Mouse (Mus musculus): Measurements from ENCODE around the gene Dars2. TPM values are rescaled to one million over a fixed set of nuclear protein-coding genes. Genes with fewer than 3 reads are reported as not detected.

Dars2 gene
- polyA plus RNA-seq, 2 experiments, result 18.2 to 37.2 TPM

- WGBS (ENCODE audit: insufficient replicate concordance), result 94% methylated on average over 1 of the region's 1 CpGs
- TF ChIP-seq EP300 (IDR thresholded peaks at IDR 0.05; ENCODE audit: low read depth), result no peak
- TF ChIP-seq CTCF (IDR thresholded peaks at IDR 0.05; ENCODE audit: low read depth), result no peak
- no peak overlapping the region for H3K9ac ChIP-seq (replicated peaks)
These were observed 13.3 kb downstream of the Dars2 start for GRCm38 (mm10) chr1:161057164-161057563.

DNA sequence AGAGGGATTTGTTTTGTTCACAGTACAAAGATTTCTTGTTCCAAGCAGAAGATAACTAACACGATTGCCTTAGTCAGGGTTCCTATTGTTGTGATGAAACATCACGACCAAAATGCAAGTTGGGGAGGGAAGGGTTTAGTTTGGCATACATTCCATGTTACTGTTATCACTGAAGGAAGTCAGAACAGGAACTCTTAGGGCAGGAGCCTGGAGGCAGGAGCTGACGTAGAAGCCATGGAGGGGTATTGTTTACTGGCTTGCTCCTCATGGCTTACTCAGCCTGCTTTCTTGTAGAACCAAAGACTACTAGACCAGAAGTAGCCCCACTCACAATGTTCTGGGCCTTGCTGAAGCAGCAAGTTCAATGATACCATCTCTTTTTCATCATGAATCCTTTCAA lies 23.5 kb downstream of the Dars2 start:
- Histone ChIP-seq H3K4me3 (ENCODE audit: insufficient read depth in 1 of 2, low read depth in 2 of 2, low read length in 2 of 2) (no peak overlapping the region), H3K4me2 (ENCODE audit: low read depth) (no peak overlapping the region), H3K36me3 (replicated peaks; ENCODE audit: control insufficient read depth, insufficient read depth, low read depth) (peaks cover 16% of the 10 kb centered on the region), H3K9me3 (ENCODE audit: control insufficient read depth, low read length) (no peaks in the 10 kb centered on the region), H3K27me3 (ENCODE audit: control insufficient read depth, insufficient read depth, low read length) (no peaks in the 10 kb centered on the region), H3K9ac (replicated peaks) (no peak overlapping the region), H3K27ac (no peak overlapping the region), H3K4me1 (replicated peaks; ENCODE audit: control insufficient read depth in 2 of 2, insufficient read depth in 2 of 2, low read length in 1 of 2) (no peaks in the 10 kb centered on the region)
- WGBS (ENCODE audit: insufficient replicate concordance), result 73% methylated on average over 3 of the region's 3 CpGs
- no peak for TF ChIP-seq EP300 (IDR thresholded peaks at IDR 0.05; ENCODE audit: low read depth)
- TF ChIP-seq CTCF (IDR thresholded peaks at IDR 0.05; ENCODE audit: low read depth), result no peak
- ATAC-seq (ENCODE audit: insufficient read depth), result no peak
- no peak for DNase-seq (ENCODE audit: low read depth in 3 of 3, low spot score in 3 of 3)

More at GRCm38 (mm10) chr1:161057164-161057563, 13.3 kb downstream of the Dars2 start:
- Histone ChIP-seq H3K4me1 (replicated peaks; ENCODE audit: control insufficient read depth in 2 of 2, insufficient read depth in 2 of 2, low read length in 1 of 2) (no peaks in the 10 kb centered on the region), H3K27ac (no peak overlapping the region), H3K4me3 (ENCODE audit: insufficient read depth in 1 of 2, low read depth in 2 of 2, low read length in 2 of 2) (no peak overlapping the region), H3K36me3 (replicated peaks; ENCODE audit: control insufficient read depth, insufficient read depth, low read depth) (peaks cover 6% of the 10 kb centered on the region), H3K4me2 (ENCODE audit: low read depth) (no peak overlapping the region), H3K27me3 (ENCODE audit: control insufficient read depth, insufficient read depth, low read length) (no peaks in the 10 kb centered on the region), H3K9me3 (ENCODE audit: control insufficient read depth, low read length) (no peaks in the 10 kb centered on the region)
- DNase-seq (ENCODE audit: low read depth in 3 of 3, low spot score in 3 of 3), result no peak
- ATAC-seq (ENCODE audit: insufficient read depth), result no peak

DNA sequence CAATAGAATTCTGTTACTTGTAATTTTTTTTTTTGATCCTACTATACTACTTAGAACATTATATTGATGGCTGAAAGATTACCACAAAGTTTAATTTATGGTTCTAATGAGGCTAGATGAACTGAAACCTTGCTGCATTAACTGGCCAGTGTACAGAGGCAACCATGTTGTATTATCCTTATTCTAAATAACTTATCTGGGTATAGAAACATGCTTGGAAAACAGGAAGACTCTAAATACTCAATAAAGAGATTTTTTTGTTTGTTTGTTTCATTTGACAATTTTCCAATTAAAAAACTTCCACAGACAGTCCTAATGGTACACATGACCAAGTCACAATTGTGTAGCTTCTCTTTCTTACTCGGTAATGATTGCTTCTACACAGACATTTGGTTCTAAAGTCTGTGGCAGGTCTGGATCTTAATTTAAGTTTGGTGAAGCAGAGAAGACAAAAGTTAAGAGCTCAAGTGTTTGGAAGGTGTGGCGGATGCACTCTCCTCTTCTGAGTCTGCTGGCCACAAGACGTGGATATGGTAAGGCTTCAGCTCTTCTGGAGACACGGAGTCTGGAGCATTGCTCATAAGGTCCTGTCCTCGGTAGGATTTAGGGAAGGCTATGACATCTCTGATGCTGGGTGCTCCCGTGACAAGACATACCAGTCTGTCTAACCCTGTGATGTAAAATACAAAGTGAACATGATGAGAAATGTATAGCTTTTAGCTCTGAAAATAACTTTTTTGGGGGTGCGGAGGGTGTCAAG lies 29.0 kb downstream of the Dars2 start:
- WGBS (ENCODE audit: insufficient replicate concordance), result 82% methylated on average over 7 of the region's 7 CpGs
- Histone ChIP-seq H3K4me3 (ENCODE audit: insufficient read depth in 1 of 2, low read depth in 2 of 2, low read length in 2 of 2) (no peak overlapping the region), H3K4me1 (replicated peaks; ENCODE audit: control insufficient read depth in 2 of 2, insufficient read depth in 2 of 2, low read length in 1 of 2) (peaks cover 0 to 2% of the 10 kb centered on the region in 2 experiments; a peak in 1 of 4 replicates), H3K4me2 (ENCODE audit: low read depth) (no peak overlapping the region), H3K9me3 (ENCODE audit: control insufficient read depth, low read length) (no peaks in the 10 kb centered on the region), H3K27ac (no peak overlapping the region; the same call in 1 of the 2 replicates), H3K36me3 (replicated peaks; ENCODE audit: control insufficient read depth, insufficient read depth, low read depth) (peaks cover 40% of the 10 kb centered on the region), H3K27me3 (ENCODE audit: control insufficient read depth, insufficient read depth, low read length) (no peaks in the 10 kb centered on the region), H3K9ac (replicated peaks) (no peak overlapping the region)
- ATAC-seq (ENCODE audit: insufficient read depth), result no peak
- DNase-seq (ENCODE audit: low read depth in 3 of 3, low spot score in 3 of 3), result no peak
- TF ChIP-seq CTCF (IDR thresholded peaks at IDR 0.05; ENCODE audit: low read depth) (no peak), EP300 (IDR thresholded peaks at IDR 0.05; ENCODE audit: low read depth) (no peak)

DNA sequence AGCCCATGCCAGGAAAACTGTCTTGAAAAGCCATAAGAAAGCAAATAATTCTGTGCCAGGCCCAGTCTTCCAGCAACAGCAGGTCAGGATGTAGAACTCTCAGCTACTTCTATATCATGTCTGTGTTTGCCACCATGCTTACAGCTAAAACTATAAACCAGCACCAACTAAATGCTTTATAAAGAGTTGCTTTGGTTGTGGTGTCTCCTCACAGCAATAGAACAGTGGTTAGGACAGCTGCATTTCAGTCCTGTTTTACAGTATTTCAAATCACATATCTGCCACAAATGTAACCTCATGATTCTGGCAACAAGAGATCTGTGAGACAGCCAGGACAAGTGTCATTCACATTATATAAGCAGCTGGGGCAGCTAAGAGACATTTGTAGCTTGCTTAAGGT lies 29.6 kb downstream of the Dars2 start:
- no peaks in the 10 kb centered on the region for H3K27me3 ChIP-seq (ENCODE audit: control insufficient read depth, insufficient read depth, low read length)
- ATAC-seq (ENCODE audit: insufficient read depth) (no peak), DNase-seq (ENCODE audit: low read depth in 3 of 3, low spot score in 3 of 3) (no peak)
- no peaks in the 10 kb centered on the region for H3K9me3 ChIP-seq (ENCODE audit: control insufficient read depth, low read length)
- H3K36me3 ChIP-seq (replicated peaks; ENCODE audit: control insufficient read depth, insufficient read depth, low read depth), result peaks cover 41% of the 10 kb centered on the region
- H3K4me3 ChIP-seq (ENCODE audit: insufficient read depth in 1 of 2, low read depth in 2 of 2, low read length in 2 of 2), result no peak overlapping the region
- peak overlapping the region; percentile 64; the same call in 1 of the 2 replicates for H3K27ac ChIP-seq
- no peak overlapping the region for H3K9ac ChIP-seq (replicated peaks)
- no peak overlapping the region for H3K4me2 ChIP-seq (ENCODE audit: low read depth)
- H3K4me1 ChIP-seq (replicated peaks; ENCODE audit: control insufficient read depth in 2 of 2, insufficient read depth in 2 of 2, low read length in 1 of 2), result peaks cover 0 to 2% of the 10 kb centered on the region in 2 experiments; a peak in 1 of 4 replicates
- TF ChIP-seq CTCF (IDR thresholded peaks at IDR 0.05; ENCODE audit: low read depth) (no peak), EP300 (IDR thresholded peaks at IDR 0.05; ENCODE audit: low read depth) (no peak)

- peaks cover 43% of the 10 kb centered on the region for H3K36me3 ChIP-seq (replicated peaks; ENCODE audit: control insufficient read depth, insufficient read depth, low read depth)
- no peak for TF ChIP-seq CTCF (IDR thresholded peaks at IDR 0.05; ENCODE audit: low read depth)
- TF ChIP-seq EP300 (IDR thresholded peaks at IDR 0.05; ENCODE audit: low read depth), result no peak
- no peak overlapping the region for H3K9ac ChIP-seq (replicated peaks)
- H3K27ac ChIP-seq, result peak overlapping the region; percentile 64
- peaks cover 0 to 2% of the 10 kb centered on the region in 2 experiments; a peak in 1 of 4 replicates for H3K4me1 ChIP-seq (replicated peaks; ENCODE audit: control insufficient read depth in 2 of 2, insufficient read depth in 2 of 2, low read length in 1 of 2)
- ATAC-seq (ENCODE audit: insufficient read depth) (no peak), DNase-seq (ENCODE audit: low read depth in 3 of 3, low spot score in 3 of 3) (no peak)
- no peak overlapping the region for H3K4me3 ChIP-seq (ENCODE audit: insufficient read depth in 1 of 2, low read depth in 2 of 2, low read length in 2 of 2)
- no peak overlapping the region for H3K4me2 ChIP-seq (ENCODE audit: low read depth)
- H3K27me3 ChIP-seq (ENCODE audit: control insufficient read depth, insufficient read depth, low read length), result no peaks in the 10 kb centered on the region
- WGBS (ENCODE audit: insufficient replicate concordance), result 71% methylated on average over 1 of the region's 1 CpGs
- no peaks in the 10 kb centered on the region for H3K9me3 ChIP-seq (ENCODE audit: control insufficient read depth, low read length)
These were observed 30.1 kb downstream of the Dars2 start for GRCm38 (mm10) chr1:161040426-161040770.

All from liver, embryonic 14.5 days (tissue).